Mouse (Mus musculus) intestine, embryonic 14.5 days (tissue): Measurements from ENCODE around the gene Cyb5r3. TPM values are rescaled to one million over a fixed set of nuclear protein-coding genes. Genes with fewer than 3 reads are reported as not detected.

Experiments used
- ATAC-seq: fragments of 200-750 bp; cut with Nextera tagmentation; replicated peaks from 2 replicates; pipeline ENCODE4 v1.8.0; 2017; ENCODE audit warnings: low read depth, moderate number of reproducible peaks, moderate TSS enrichment, moderate library complexity; ENCODE audit not compliant: low FRiP score, low TSS enrichment
- DNase-seq: peaks from one replicate; pipeline ENCODE4 v3.0.0-alpha.2; 2018; ENCODE audit warnings: low spot score
- H3K27ac ChIP-seq: fragments of 300-500 bp; sonication (generic); 2 replicates; pipeline ENCODE4 v1.5.1; 2014; ENCODE audit warnings: low read depth, mild to moderate bottlenecking, control low read depth
- H3K27me3 ChIP-seq: fragments of 300-500 bp; sonication (generic); replicated peaks from 2 replicates; pipeline ENCODE4 v1.6.1; 2014; ENCODE audit warnings: low read length, control low read depth; ENCODE audit not compliant: control insufficient read depth, insufficient read depth
- H3K36me3 ChIP-seq: fragments of 300-500 bp; sonication (generic); 2 replicates; pipeline ENCODE4 v1.6.1; 2014; ENCODE audit warnings: low read length, control low read depth; ENCODE audit not compliant: control insufficient read depth, insufficient read depth
- H3K4me1 ChIP-seq: fragments of 300-500 bp; sonication (generic); replicated peaks from 2 replicates; pipeline ENCODE4 v1.6.1; 2014; ENCODE audit warnings: low read length, control low read depth, mixed read lengths; ENCODE audit not compliant: control insufficient read depth, insufficient read depth
- H3K4me2 ChIP-seq: fragments of 300-500 bp; sonication (generic); 2 replicates; pipeline ENCODE4 v1.6.1; 2014; ENCODE audit warnings: low read length
- H3K4me3 ChIP-seq: fragments of 300-500 bp; sonication (generic); 2 replicates; pipeline ENCODE4 v1.5.1; 2014; ENCODE audit warnings: low read depth, low read length, control low read depth, mixed read lengths
- H3K9ac ChIP-seq: fragments of 300-500 bp; sonication (generic); 2 replicates; pipeline ENCODE4 v1.6.1; 2014; ENCODE audit warnings: mild to moderate bottlenecking, low read length
- H3K9me3 ChIP-seq: fragments of 300-500 bp; sonication (generic); 2 replicates; pipeline ENCODE4 v1.6.1; 2016; ENCODE audit warnings: low read length, control low read depth; ENCODE audit not compliant: control insufficient read depth
- WGBS: fragments of 180-500 bp; shearing (Covaris S2); extraction: QIAGEN DNeasy Blood & Tissue Kit; methylation state at CpG from one replicate; pipeline ENCODE4 v1.1.7; 2014; 5-methylcytosine and 5-hydroxymethylcytosine counted together
- polyA plus RNA-seq: library from polyadenylated mRNA; unstranded; fragments of >200 nt; fragmentation: Nextera tagmentation; extraction: Ambion mirVana; gene quantifications from 2 replicates; pipeline ENCODE4 v1.2.1, GENCODE M21; 2014

The Cyb5r3 gene
- polyA plus RNA-seq, 1 experiment from 2014 or later = 168 TPM

DNA sequence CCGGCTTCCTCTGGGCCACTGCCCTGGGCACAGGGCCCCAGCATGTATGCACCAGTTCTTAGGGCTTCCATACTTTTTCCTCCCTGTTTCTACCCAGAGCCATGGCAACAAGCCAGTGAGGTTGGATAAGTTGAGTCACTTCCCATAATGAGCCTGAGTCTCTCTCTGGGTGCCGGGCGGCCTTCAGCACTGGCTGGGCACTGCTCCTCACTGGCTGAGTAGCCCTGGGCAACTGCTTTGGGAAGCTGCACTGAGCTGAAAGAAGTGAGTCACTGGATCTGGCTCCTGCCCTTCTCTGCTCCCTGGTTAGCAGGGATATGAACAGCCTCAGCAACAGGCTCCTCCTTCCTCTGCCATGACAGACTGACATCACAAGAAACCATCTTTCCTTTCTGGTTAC, 5.8 kb downstream of the Cyb5r3 start:
- Histone ChIP-seq H3K27me3 (no peaks in the 10 kb centered on the region), H3K4me1 (peaks cover 27% of the 10 kb centered on the region), H3K4me3 (no peak overlapping the region), H3K36me3 (peaks cover 7% of the 10 kb centered on the region; the same call in 1 of the 2 replicates), H3K9ac (no peak overlapping the region), H3K9me3 (no peaks in the 10 kb centered on the region), H3K27ac (no peak overlapping the region), H3K4me2 (no peak overlapping the region)
- ATAC-seq (no peak), DNase-seq (no peak)
- WGBS = 84% methylated on average over 3 of the region's 3 CpGs

DNA sequence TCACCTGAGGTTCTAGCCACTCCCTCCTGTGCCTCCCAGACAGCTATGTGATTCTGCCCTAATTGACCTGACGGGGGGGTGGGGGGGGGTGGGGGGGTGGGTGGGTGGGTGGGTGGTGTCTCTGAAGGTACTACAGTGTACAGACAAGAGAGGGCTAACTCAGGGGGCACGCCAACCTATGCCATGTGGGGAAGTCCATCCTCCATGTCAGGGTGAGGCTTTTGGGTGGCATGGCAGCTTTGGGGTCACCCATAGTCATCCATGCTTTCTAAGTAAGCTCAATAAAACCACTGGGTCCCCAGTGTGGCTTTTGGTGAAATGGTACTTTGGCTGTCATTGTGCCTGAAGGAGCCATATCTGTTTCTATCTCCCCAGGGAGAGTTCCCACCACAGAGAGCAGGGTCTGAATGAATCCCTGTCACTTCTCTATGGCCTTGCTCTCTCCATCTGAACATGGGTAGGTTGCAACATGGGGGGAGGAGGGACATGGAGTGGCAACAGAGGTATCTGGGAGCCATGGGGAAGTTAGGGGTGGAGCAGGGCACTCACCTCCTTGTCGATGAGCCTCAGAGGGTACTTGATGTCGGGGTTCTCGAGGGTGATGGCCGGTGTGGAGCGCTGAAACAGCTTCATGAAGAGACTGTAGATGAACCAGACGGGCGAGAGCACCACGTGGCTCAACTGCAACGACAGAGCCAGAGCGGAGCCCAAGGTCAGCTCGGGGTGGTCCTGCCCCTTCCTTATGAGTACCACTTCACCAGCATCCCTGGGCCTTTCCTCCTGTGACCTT, 6.7 kb downstream of the Cyb5r3 start:
- H3K9me3 ChIP-seq = no peaks in the 10 kb centered on the region
- H3K9ac ChIP-seq = no peak overlapping the region
- ATAC-seq = no peak
- H3K36me3 ChIP-seq = peaks cover 10% of the 10 kb centered on the region
- 92% methylated on average over 13 of the region's 13 CpGs for WGBS
- no peak overlapping the region for H3K4me3 ChIP-seq
- no peak for DNase-seq
- no peaks in the 10 kb centered on the region for H3K27me3 ChIP-seq
- H3K4me2 ChIP-seq = no peak overlapping the region
- no peak overlapping the region for H3K27ac ChIP-seq
- H3K4me1 ChIP-seq = peaks cover 18% of the 10 kb centered on the region

DNA sequence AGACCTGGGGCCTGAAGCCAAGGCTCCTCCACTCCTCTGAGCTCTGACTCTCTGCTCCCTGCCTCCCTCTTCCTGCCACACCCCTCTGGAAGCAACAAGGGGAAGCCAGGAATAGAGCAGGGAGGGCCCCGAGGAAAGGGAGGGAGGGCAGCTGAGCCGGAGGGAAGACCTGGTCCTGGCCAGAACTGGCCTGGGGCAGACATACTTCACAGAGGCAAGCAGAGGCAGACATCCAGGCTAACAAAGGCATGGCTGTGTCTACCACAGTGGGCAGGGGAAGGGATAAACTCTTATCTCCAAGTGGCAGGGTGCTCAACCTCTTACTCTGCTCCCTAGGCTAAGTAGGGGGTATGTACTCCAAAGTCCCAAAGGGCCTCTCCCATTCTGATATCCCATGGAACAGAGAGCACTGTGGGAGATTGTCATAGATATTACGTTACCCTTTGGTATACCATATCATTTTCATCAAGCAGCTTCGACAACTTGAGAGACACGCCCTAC, 7.4 kb downstream of the Cyb5r3 start:
- Histone ChIP-seq H3K27me3 (no peaks in the 10 kb centered on the region), H3K4me2 (no peak overlapping the region), H3K9me3 (no peaks in the 10 kb centered on the region), H3K4me1 (peaks cover 13% of the 10 kb centered on the region; the same call in 1 of the 2 replicates), H3K27ac (no peak overlapping the region), H3K4me3 (no peak overlapping the region), H3K36me3 (peaks cover 17% of the 10 kb centered on the region), H3K9ac (no peak overlapping the region)
- 0 out of 2 replicates have a peak, but pooled peaks have one; percentile 33 for ATAC-seq
- DNase-seq = no peak
- WGBS = 60% methylated on average over 5 of the region's 5 CpGs

DNA sequence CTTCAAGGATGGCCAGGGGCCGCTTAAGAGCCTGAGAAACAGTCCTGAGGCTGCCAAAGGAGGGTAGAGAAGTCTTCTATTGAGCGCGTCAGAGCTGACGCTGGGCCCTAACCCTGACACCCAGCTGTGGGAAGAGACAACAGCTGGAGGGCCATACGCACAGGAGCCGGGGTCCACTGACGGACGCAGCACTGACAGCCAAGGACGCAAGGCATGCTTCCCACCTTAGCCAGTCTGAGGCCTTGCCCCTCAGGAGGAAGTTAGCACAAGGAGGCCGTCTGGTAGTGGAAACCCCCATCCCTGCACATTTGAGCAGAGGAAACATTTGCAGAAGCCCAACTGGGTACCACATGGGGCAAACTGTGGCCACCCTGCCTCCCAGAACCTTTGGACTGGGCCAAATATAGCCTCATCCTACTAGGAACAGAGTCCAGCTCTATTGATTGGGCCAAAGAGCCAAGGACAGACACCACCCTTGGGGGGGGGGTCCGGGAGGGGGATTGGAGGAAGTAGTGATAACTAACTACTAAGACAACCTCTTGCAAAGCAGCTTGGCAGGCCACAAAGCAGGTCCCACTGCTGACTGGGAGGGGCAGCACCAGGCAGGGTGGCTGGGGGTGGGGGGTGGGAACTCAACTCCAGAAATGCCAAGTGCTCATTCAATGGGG, 9.4 kb downstream of the Cyb5r3 start:
- Histone ChIP-seq H3K4me2 (no peak overlapping the region), H3K9me3 (no peaks in the 10 kb centered on the region), H3K9ac (no peak overlapping the region), H3K4me1 (peaks cover 13% of the 10 kb centered on the region; the same call in 1 of the 2 replicates), H3K27me3 (no peaks in the 10 kb centered on the region), H3K36me3 (peaks cover 38% of the 10 kb centered on the region), H3K27ac (no peak overlapping the region), H3K4me3 (no peak overlapping the region)
- no peak for DNase-seq
- ATAC-seq = no peak
- 88% methylated on average over 11 of the region's 11 CpGs for WGBS

DNA sequence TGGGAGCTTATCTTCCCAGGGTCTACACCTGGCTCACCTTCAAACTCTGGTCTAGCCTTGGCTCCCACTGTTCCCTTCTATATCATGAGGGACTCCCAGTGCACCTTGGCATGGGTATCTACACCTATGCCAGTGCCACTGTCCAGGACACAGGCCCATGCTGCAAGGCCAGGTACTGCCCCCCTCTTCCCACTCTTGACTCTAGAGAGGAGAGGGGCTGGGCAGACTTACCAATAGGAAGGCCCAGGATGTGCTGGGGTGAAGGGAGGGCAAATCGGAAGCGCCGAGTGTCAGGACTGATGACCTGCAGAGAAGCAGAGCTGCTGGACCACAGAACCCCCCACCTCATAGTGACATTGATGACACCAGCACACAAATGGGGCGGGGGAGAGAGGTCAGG, 10.4 kb downstream of the Cyb5r3 start:
- Histone ChIP-seq H3K4me1 (peaks cover 7% of the 10 kb centered on the region; the same call in 1 of the 2 replicates), H3K36me3 (peaks cover 43% of the 10 kb centered on the region), H3K9ac (no peak overlapping the region), H3K4me3 (no peak overlapping the region), H3K9me3 (no peaks in the 10 kb centered on the region), H3K27ac (no peak overlapping the region), H3K4me2 (no peak overlapping the region), H3K27me3 (no peaks in the 10 kb centered on the region)
- no peak for DNase-seq
- no peak for ATAC-seq
- 93% methylated on average over 4 of the region's 4 CpGs for WGBS

DNA sequence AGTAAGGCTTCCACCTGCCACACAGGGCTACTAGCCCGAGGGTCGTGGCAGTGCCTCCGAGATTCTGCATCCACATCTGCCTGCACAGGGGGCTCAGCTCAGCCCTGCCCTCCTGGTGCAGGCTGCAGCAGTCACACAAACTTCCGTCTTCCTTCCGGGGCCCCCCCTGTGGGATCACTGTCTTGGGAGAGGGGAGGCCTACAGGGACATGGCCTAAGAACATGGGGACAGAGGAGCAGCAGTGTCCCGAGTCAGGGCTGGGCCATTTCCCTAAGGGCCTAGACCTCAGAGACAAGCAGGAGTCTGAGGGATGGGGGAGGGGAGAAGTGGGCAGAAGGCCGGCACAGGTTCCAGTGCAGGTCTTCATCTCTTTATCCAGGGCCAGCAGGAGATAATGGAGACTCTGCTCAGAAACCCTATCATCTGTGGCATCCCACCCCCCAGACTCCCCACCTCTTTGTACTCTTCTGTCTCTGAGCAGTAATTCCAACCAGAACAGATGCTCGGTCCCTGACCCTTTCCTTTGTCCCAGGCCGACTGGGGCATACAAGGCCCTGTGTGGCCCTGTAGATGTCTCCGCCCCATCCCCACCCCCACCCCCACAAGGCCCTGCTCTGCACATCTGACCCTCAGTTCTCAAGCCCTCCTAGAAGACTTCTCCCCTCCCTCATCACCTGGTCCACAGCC, 11.2 kb downstream of the Cyb5r3 start:
- Histone ChIP-seq H3K9me3 (no peaks in the 10 kb centered on the region), H3K27ac (no peak overlapping the region), H3K4me2 (no peak overlapping the region), H3K36me3 (peaks cover 43% of the 10 kb centered on the region), H3K4me1 (0 out of 2 replicates have a peak, but pooled peaks cover 3% of the 10 kb centered on the region), H3K9ac (no peak overlapping the region), H3K27me3 (no peaks in the 10 kb centered on the region), H3K4me3 (no peak overlapping the region)
- no peak for ATAC-seq
- 73% methylated on average over 10 of the region's 10 CpGs for WGBS
- DNase-seq = no peak

DNA sequence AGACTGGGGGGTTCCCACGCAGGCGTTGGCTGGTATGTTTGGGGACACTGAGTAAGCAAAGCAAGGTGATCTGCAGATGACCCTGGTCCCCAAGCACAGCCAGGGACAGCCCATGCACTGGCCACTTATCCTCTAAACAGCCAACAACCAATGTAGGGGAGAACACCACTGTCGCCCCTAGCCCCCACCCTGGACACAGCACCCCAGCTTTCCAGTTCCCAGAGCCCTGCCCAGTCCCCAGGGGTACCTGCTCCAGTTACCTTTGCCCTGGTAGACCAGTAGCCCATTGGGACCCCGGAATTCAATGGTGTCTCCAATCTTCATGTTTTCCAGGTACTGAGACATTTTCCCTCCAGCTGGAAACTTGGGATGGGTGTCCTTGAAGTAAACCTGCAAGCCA, 11.8 kb downstream of the Cyb5r3 start:
- H3K4me1 ChIP-seq = 0 out of 2 replicates have a peak, but pooled peaks cover 3% of the 10 kb centered on the region
- H3K27me3 ChIP-seq = no peaks in the 10 kb centered on the region
- ATAC-seq = no peak
- H3K9ac ChIP-seq = no peak overlapping the region
- no peak overlapping the region for H3K4me2 ChIP-seq
- no peak for DNase-seq
- 93% methylated on average over 4 of the region's 4 CpGs for whole genome bisulfite sequencing
- H3K4me3 ChIP-seq = no peak overlapping the region
- H3K9me3 ChIP-seq = no peaks in the 10 kb centered on the region
- no peak overlapping the region for H3K27ac ChIP-seq
- H3K36me3 ChIP-seq = peaks cover 41% of the 10 kb centered on the region

DNA sequence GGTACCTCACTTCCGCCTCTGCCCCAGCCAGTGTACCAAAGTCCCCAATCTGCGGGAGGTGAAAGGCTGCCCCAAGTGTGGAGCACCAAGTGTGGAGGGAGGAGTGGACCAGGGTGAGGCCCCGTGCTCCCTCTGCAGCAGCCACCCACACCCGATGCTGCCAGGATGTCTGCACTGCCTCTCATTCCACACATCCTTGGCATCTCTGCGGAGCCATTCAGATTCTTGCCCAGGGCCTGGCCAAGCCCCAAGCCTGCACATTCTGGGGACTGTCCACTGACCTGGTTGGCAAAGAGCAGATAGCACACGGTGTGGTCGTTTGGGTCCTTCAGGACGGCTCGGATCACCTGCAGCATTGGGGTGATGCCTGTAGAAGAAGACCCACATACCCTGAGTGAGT, 12.6 kb downstream of the Cyb5r3 start:
- ATAC-seq (no peak), DNase-seq (no peak)
- no peaks in the 10 kb centered on the region for H3K9me3 ChIP-seq
- H3K27me3 ChIP-seq = no peaks in the 10 kb centered on the region
- H3K4me3 ChIP-seq = no peak overlapping the region
- H3K4me1 ChIP-seq = no peaks in the 10 kb centered on the region
- H3K36me3 ChIP-seq = peaks cover 41% of the 10 kb centered on the region
- no peak overlapping the region for H3K9ac ChIP-seq
- H3K27ac ChIP-seq = no peak overlapping the region
- WGBS = 93% methylated on average over 9 of the region's 9 CpGs
- H3K4me2 ChIP-seq = no peak overlapping the region
